Mouse (Mus musculus) heart, embryonic 16.5 days (tissue): ENCODE results near the gene Qdpr. TPM values are rescaled to one million over a fixed set of nuclear protein-coding genes. Genes with fewer than 3 reads are reported as not detected.
"Not testable (repeated sequence)": the region's sequence is repeated elsewhere in the genome, so short reads cannot be mapped to it uniquely, and the experiment has no call there.

Experiments
- ATAC-seq: fragments of 200-750 bp; cut with Nextera tagmentation; replicated peaks from 2 replicates; pipeline ENCODE4 v1.8.0; 2017; ENCODE audit warnings: moderate number of reproducible peaks; ENCODE audit not compliant: insufficient read depth, low FRiP score; ENCODE audit errors: extremely low read depth
- H3K27ac ChIP-seq: fragments of 300-500 bp; sonication (generic); 2 replicates; pipeline ENCODE4 v1.5.1; 2014; ENCODE audit warnings: mild to moderate bottlenecking, low read length, control low read depth, moderate library complexity
- H3K27me3 ChIP-seq: fragments of 300-500 bp; sonication (generic); 2 replicates; pipeline ENCODE4 v1.6.1; 2014; ENCODE audit warnings: low read length, mixed read lengths; ENCODE audit not compliant: control insufficient read depth, insufficient read depth
- H3K36me3 ChIP-seq: fragments of 300-500 bp; sonication (generic); 2 replicates; pipeline ENCODE4 v1.6.1; 2014; ENCODE audit not compliant: control insufficient read depth, insufficient read depth
- H3K4me1 ChIP-seq: fragments of 300-500 bp; sonication (generic); 2 replicates; pipeline ENCODE4 v1.6.1; 2014; ENCODE audit warnings: low read length, mixed read lengths; ENCODE audit not compliant: control insufficient read depth, insufficient read depth
- H3K4me2 ChIP-seq: fragments of 300-500 bp; sonication (generic); 2 replicates; pipeline ENCODE4 v1.6.1; 2014; ENCODE audit warnings: low read depth, mild to moderate bottlenecking, control low read depth, low read length
- H3K4me3 ChIP-seq: fragments of 300-500 bp; sonication (generic); 2 replicates; pipeline ENCODE4 v1.5.1; 2014; ENCODE audit warnings: mild to moderate bottlenecking, control low read depth, low read length
- H3K9ac ChIP-seq: fragments of 300-500 bp; sonication (generic); 2 replicates; pipeline ENCODE4 v1.6.1; 2014; ENCODE audit warnings: low read length, control low read depth
- H3K9me3 ChIP-seq: fragments of 300-500 bp; sonication (generic); replicated peaks from 2 replicates; pipeline ENCODE4 v1.6.1; 2016; ENCODE audit warnings: low read length; ENCODE audit not compliant: control insufficient read depth
- WGBS: fragments of 180-500 bp; shearing (Covaris S2); extraction: QIAGEN DNeasy Blood & Tissue Kit; methylation state at CpG from one replicate; pipeline ENCODE4 v1.1.7; 2014; 5-methylcytosine and 5-hydroxymethylcytosine counted together
- polyA plus RNA-seq: library from polyadenylated mRNA; unstranded; fragments of >200 nt; fragmentation: Nextera tagmentation; extraction: Ambion mirVana; gene quantifications from 2 replicates; pipeline ENCODE4 v1.2.1, GENCODE M21; 2015

Gene Qdpr
- polyA plus RNA-seq, 1 experiment from 2014 or later: 112 TPM

GRCm38 (mm10) chr5:45441124-45441523 lies 8.9 kb downstream of the Qdpr start:
- no peak for ATAC-seq
- WGBS: 43% methylated on average over 3 of the region's 3 CpGs

GRCm38 (mm10) chr5:45438301-45438700 lies 11.7 kb downstream of the Qdpr start:
- ATAC-seq: no peak
- Histone ChIP-seq H3K4me1 (0 out of 2 replicates have a peak, but pooled peaks cover 2% of the 10 kb centered on the region), H3K4me2 (no peak overlapping the region), H3K27me3 (no peaks in the 10 kb centered on the region), H3K4me3 (no peak overlapping the region), H3K27ac (no peak overlapping the region), H3K9me3 (no peaks in the 10 kb centered on the region), H3K36me3 (peaks cover 25% of the 10 kb centered on the region), H3K9ac (no peak overlapping the region)
- 80% methylated on average over 8 of the region's 8 CpGs for WGBS

More at GRCm38 (mm10) chr5:45441124-45441523, 8.9 kb downstream of the Qdpr start:
- Histone ChIP-seq H3K9me3 (no peaks in the 10 kb centered on the region), H3K4me3 (no peak overlapping the region), H3K4me2 (no peak overlapping the region), H3K27ac (no peak overlapping the region), H3K4me1 (0 out of 2 replicates have a peak, but pooled peaks cover 2% of the 10 kb centered on the region), H3K27me3 (no peaks in the 10 kb centered on the region), H3K36me3 (peaks cover 24% of the 10 kb centered on the region), H3K9ac (no peak overlapping the region)

GRCm38 (mm10) chr5:45437826-45438225 lies 12.2 kb downstream of the Qdpr start:
- H3K27ac ChIP-seq: no peak overlapping the region
- WGBS: 72% methylated on average over 4 of the region's 4 CpGs
- no peak for ATAC-seq
- H3K9me3 ChIP-seq: no peaks in the 10 kb centered on the region
- H3K27me3 ChIP-seq: no peaks in the 10 kb centered on the region
- H3K4me2 ChIP-seq: no peak overlapping the region
- H3K36me3 ChIP-seq: peaks cover 26% of the 10 kb centered on the region
- 0 out of 2 replicates have a peak, but pooled peaks cover 2% of the 10 kb centered on the region for H3K4me1 ChIP-seq
- H3K4me3 ChIP-seq: no peak overlapping the region
- no peak overlapping the region for H3K9ac ChIP-seq

GRCm38 (mm10) chr5:45435967-45436950 lies 13.8 kb downstream of the Qdpr start:
- H3K9me3 ChIP-seq: no peaks in the 10 kb centered on the region
- no peak overlapping the region for H3K27ac ChIP-seq
- no peak overlapping the region for H3K4me2 ChIP-seq
- peaks cover 27% of the 10 kb centered on the region for H3K36me3 ChIP-seq
- no peak overlapping the region for H3K4me3 ChIP-seq
- 83% methylated on average over 14 of the region's 14 CpGs for WGBS
- H3K27me3 ChIP-seq: no peaks in the 10 kb centered on the region
- no peak for ATAC-seq
- 0 out of 2 replicates have a peak, but pooled peaks cover 2% of the 10 kb centered on the region for H3K4me1 ChIP-seq
- H3K9ac ChIP-seq: no peak overlapping the region

- WGBS: 91% methylated on average over 7 of the region's 7 CpGs
- no peaks in the 10 kb centered on the region for H3K9me3 ChIP-seq
Measured at GRCm38 (mm10) chr5:45427891-45428290, 22.1 kb downstream of the Qdpr start.

GRCm38 (mm10) chr5:45426416-45427034 lies 23.5 kb downstream of the Qdpr start:
- Histone ChIP-seq H3K36me3 (no peaks in the 10 kb centered on the region), H3K9ac (no peak overlapping the region), H3K4me1 (no peaks in the 10 kb centered on the region), H3K9me3 (no peaks in the 10 kb centered on the region), H3K4me3 (no peak overlapping the region), H3K27me3 (no peaks in the 10 kb centered on the region), H3K27ac (no peak overlapping the region), H3K4me2 (no peak overlapping the region)
- no peak for ATAC-seq
- 27% methylated on average over 1 of the region's 1 CpGs for WGBS

More at GRCm38 (mm10) chr5:45427891-45428290, 22.1 kb downstream of the Qdpr start:
- Histone ChIP-seq H3K4me1 (no peaks in the 10 kb centered on the region), H3K27me3 (no peaks in the 10 kb centered on the region), H3K9ac (no peak overlapping the region), H3K4me3 (no peak overlapping the region), H3K36me3 (peaks cover 2% of the 10 kb centered on the region; the same call in 1 of the 2 replicates), H3K27ac (no peak overlapping the region), H3K4me2 (no peak overlapping the region)
- no peak for ATAC-seq

GRCm38 (mm10) chr5:45425771-45426170 lies 24.3 kb downstream of the Qdpr start:
- H3K27me3 ChIP-seq, H3K4me3 ChIP-seq, H3K36me3 ChIP-seq, H3K4me2 ChIP-seq, H3K4me1 ChIP-seq, H3K9ac ChIP-seq, H3K9me3 ChIP-seq, ATAC-seq, H3K27ac ChIP-seq: not testable (repeated sequence)
- 82% methylated on average over 1 of the region's 1 CpGs for WGBS

GRCm38 (mm10) chr5:45424021-45424886 lies 25.8 kb downstream of the Qdpr start:
- Histone ChIP-seq H3K36me3 (no peaks in the 10 kb centered on the region), H3K9me3 (no peaks in the 10 kb centered on the region), H3K4me1 (no peaks in the 10 kb centered on the region), H3K4me2 (no peak overlapping the region), H3K4me3 (no peak overlapping the region), H3K27ac (no peak overlapping the region), H3K9ac (no peak overlapping the region), H3K27me3 (no peaks in the 10 kb centered on the region)
- ATAC-seq: no peak
- 41% methylated on average over 8 of the region's 8 CpGs for WGBS
